Mouse (Mus musculus): ENCODE results near the gene Agap2. TPM values are rescaled to one million over a fixed set of nuclear protein-coding genes. Genes with fewer than 3 reads are reported as not detected.

Gene Agap2
- total and polyA plus RNA-seq, 3 experiments = 24.8 to 43.5 (median 26.1) TPM

GRCm38 (mm10) chr10:127078001-127078676, 3.1 kb downstream of the Agap2 start:
- peaks cover 22 to 56% of the 10 kb centered on the region in 2 experiments for H3K36me3 ChIP-seq (replicated peaks in 1 of 2; ENCODE audit: control insufficient read depth in 1 of 2, insufficient read depth in 1 of 2, low read length in 1 of 2)
- dilution Hi-C loops (cut with MboI; ENCODE audit: extremely low pct_ligation_motif_present, extremely low pct_unique_long_range_greater_than_20kb, low sequenced_read_pairs) = no loop called here

GRCm38 (mm10) chr10:127078677-127079575, 3.8 kb downstream of the Agap2 start:
- H3K36me3 ChIP-seq (replicated peaks in 1 of 2; ENCODE audit: control insufficient read depth in 1 of 2, insufficient read depth in 1 of 2, low read length in 1 of 2) = peaks cover 30 to 63% of the 10 kb centered on the region in 2 experiments
- no peaks in the 10 kb centered on the region for H3K27me3 ChIP-seq (replicated peaks)
- peaks cover 9% of the 10 kb centered on the region for H3K79me2 ChIP-seq (replicated peaks; ENCODE audit: control insufficient read depth, extremely low read depth, insufficient read depth, poor library complexity, severe bottlenecking)
- TF ChIP-seq MYC (IDR thresholded peaks at IDR 0.05; ENCODE audit: low read depth, low read length) = no peak
- no peak for TF ChIP-seq MXI1 (IDR thresholded peaks at IDR 0.05; ENCODE audit: low read depth, low read length)
- no peak for TF ChIP-seq GABPA (IDR thresholded peaks at IDR 0.05; ENCODE audit: insufficient replicate concordance, low read depth, low read length)
- TF ChIP-seq ZNF384 (IDR thresholded peaks at IDR 0.05; ENCODE audit: low read depth, low read length) = no peak
- TF ChIP-seq HCFC1 (IDR thresholded peaks at IDR 0.05; ENCODE audit: low read depth, low read length) = no peak
- no peak for TF ChIP-seq JUND (conservative IDR thresholded peaks at IDR 0.05; ENCODE audit: low read depth, low read length)
- TF ChIP-seq EP300 (IDR thresholded peaks at IDR 0.05; ENCODE audit: low read length) = no peak
- no peak for TF ChIP-seq USF1 (IDR thresholded peaks at IDR 0.05; ENCODE audit: low read depth, low read length)
- no peak for TF ChIP-seq CHD2 (IDR thresholded peaks at IDR 0.05; ENCODE audit: low read length)
- TF ChIP-seq CTCF (conservative IDR thresholded peaks at IDR 0.05 in 1 of 2, IDR thresholded peaks at IDR 0.05 in 1 of 2; ENCODE audit: low read depth in 2 of 2, low read length in 2 of 2) = no peak
- no peak for TF ChIP-seq TCF12 (IDR thresholded peaks at IDR 0.05; ENCODE audit: low read depth, low read length)
- no peak overlapping the region for H3K27ac ChIP-seq (ENCODE audit: insufficient read depth, low read depth)
- dilution Hi-C loops (cut with MboI; ENCODE audit: extremely low pct_ligation_motif_present, extremely low pct_unique_long_range_greater_than_20kb, low sequenced_read_pairs) = no loop called here
- in situ Hi-C loops (cut with MboI; ENCODE audit: low pct_ligation_motif_present, low pct_unique_long_range_greater_than_20kb, low sequenced_read_pairs) = no loop called here
- no peak overlapping the region for H3K9ac ChIP-seq (ENCODE audit: insufficient read depth, low read depth)
- H3K4me1 ChIP-seq (ENCODE audit: control insufficient read depth in 1 of 2, insufficient read depth in 2 of 2) = peaks cover 4 to 20% of the 10 kb centered on the region in 2 experiments; a peak in 3 of 4 replicates
- DNase-seq (ENCODE audit: extremely low read depth) = no peak
- no peak overlapping the region for H3K4me2 ChIP-seq (ENCODE audit: insufficient read depth, low read depth, poor library complexity, severe bottlenecking)
- H3K4me3 ChIP-seq (replicated peaks in 1 of 3; ENCODE audit: low read depth in 2 of 3, low read length in 2 of 3, poor library complexity in 1 of 3) = no peak overlapping the region
- H3K9me3 ChIP-seq (replicated peaks; ENCODE audit: low read length) = no peaks in the 10 kb centered on the region

More at GRCm38 (mm10) chr10:127078001-127078676, 3.1 kb downstream of the Agap2 start:
- Histone ChIP-seq H3K27me3 (replicated peaks) (no peaks in the 10 kb centered on the region), H3K9ac (ENCODE audit: insufficient read depth, low read depth) (no peak overlapping the region), H3K79me2 (replicated peaks; ENCODE audit: control insufficient read depth, extremely low read depth, insufficient read depth, poor library complexity, severe bottlenecking) (peaks cover 9% of the 10 kb centered on the region), H3K27ac (ENCODE audit: insufficient read depth, low read depth) (no peak overlapping the region), H3K9me3 (replicated peaks; ENCODE audit: low read length) (no peaks in the 10 kb centered on the region), H3K4me1 (ENCODE audit: control insufficient read depth in 1 of 2, insufficient read depth in 2 of 2) (peaks cover 4 to 20% of the 10 kb centered on the region in 2 experiments; a peak in 3 of 4 replicates), H3K4me2 (ENCODE audit: insufficient read depth, low read depth, poor library complexity, severe bottlenecking) (no peak overlapping the region), H3K4me3 (replicated peaks in 1 of 3; ENCODE audit: low read depth in 2 of 3, low read length in 2 of 3, poor library complexity in 1 of 3) (no peak overlapping the region)
- no peak for DNase-seq (ENCODE audit: extremely low read depth)
- in situ Hi-C loops (cut with MboI; ENCODE audit: low pct_ligation_motif_present, low pct_unique_long_range_greater_than_20kb, low sequenced_read_pairs) = no loop called here
- no peak for TF ChIP-seq POLR2A (IDR thresholded peaks at IDR 0.05; ENCODE audit: low read depth, low read length)
- TF ChIP-seq ZC3H11A (IDR thresholded peaks at IDR 0.05; ENCODE audit: low read depth, low read length) = no peak
- TF ChIP-seq CHD2 (IDR thresholded peaks at IDR 0.05; ENCODE audit: low read length) = no peak
- no peak for TF ChIP-seq TCF12 (IDR thresholded peaks at IDR 0.05; ENCODE audit: low read depth, low read length)
- TF ChIP-seq KAT2A (IDR thresholded peaks at IDR 0.05; ENCODE audit: insufficient replicate concordance, low read length) = no peak
- TF ChIP-seq MXI1 (IDR thresholded peaks at IDR 0.05; ENCODE audit: low read depth, low read length) = no peak
- no peak for TF ChIP-seq SMC3 (IDR thresholded peaks at IDR 0.05; ENCODE audit: low read depth, low read length)
- TF ChIP-seq CTCF (conservative IDR thresholded peaks at IDR 0.05 in 1 of 2, IDR thresholded peaks at IDR 0.05 in 1 of 2; ENCODE audit: low read depth in 2 of 2, low read length in 2 of 2) = no peak
- TF ChIP-seq RAD21 (IDR thresholded peaks at IDR 0.05; ENCODE audit: low read depth, low read length) = no peak
- TF ChIP-seq ETS1 (conservative IDR thresholded peaks at IDR 0.05; ENCODE audit: low read depth, low read length) = no peak
- no peak for TF ChIP-seq MEF2A (IDR thresholded peaks at IDR 0.05; ENCODE audit: borderline replicate concordance, low read depth, low read length)
- no peak for TF ChIP-seq E2F4 (IDR thresholded peaks at IDR 0.05; ENCODE audit: insufficient replicate concordance, low read depth, low read length)
- no peak for TF ChIP-seq RCOR1 (conservative IDR thresholded peaks at IDR 0.05; ENCODE audit: low read depth, low read length)
- TF ChIP-seq NRF1 (IDR thresholded peaks at IDR 0.05; ENCODE audit: low read depth, low read length) = no peak
- TF ChIP-seq TBP (conservative IDR thresholded peaks at IDR 0.05; ENCODE audit: low read depth, low read length) = no peak
- no peak for TF ChIP-seq USF1 (IDR thresholded peaks at IDR 0.05; ENCODE audit: low read depth, low read length)
- no peak for TF ChIP-seq MAZ (IDR thresholded peaks at IDR 0.05; ENCODE audit: low read depth, low read length)

All from CH12.LX (cell line).